In genomic region chr6:90466079-90466478, GRCm38 (mm10) we compare ENCODE assay signal across 10 mouse cellular contexts. TPM values are rescaled to one million over a fixed set of nuclear protein-coding genes. Genes with fewer than 3 reads are reported as not detected.
DNase-seq lines count a peak whose midpoint lies in the region; ATAC-seq and TF ChIP-seq lines count a peak whose summit lies in the region.
"Had no signal": no experiment of that assay in that cellular context is flagged by ENCODE, and none has a peak within 500 bp of the region (broad histone marks: within the 10 kb centered on the region; RNA-seq: fewer than 3 reads in every experiment).

No protein-coding gene starts in this region.

- peaks cover 47% of the 10 kb centered on the region for H3K4me1 ChIP-seq in brown adipose tissue, adult 24 weeks (ENCODE audit: control insufficient read depth, insufficient read depth, insufficient read length, low read length)

- H3ac ChIP-seq in myocyte (ENCODE audit: control insufficient read depth, insufficient read length), result no peak overlapping the region

- peak; percentile 28 for DNase-seq in left cerebral cortex, postnatal 4 days
- DNase-seq in left cerebral cortex, adult 11 months (ENCODE audit: low spot score), result no peak
- peak; percentile 38 for DNase-seq in liver
- DNase-seq in layer of hippocampus, postnatal 10 days (ENCODE audit: low spot score in 2 of 2), result no peak
- DNase-seq: cerebellum, adult 8-10 months; layer of hippocampus, adult 9-11 months had no signal

- peak overlapping the region; percentile 39 for H3K27ac ChIP-seq in brown adipose tissue, adult 24 weeks (replicated peaks; ENCODE audit: low read depth, low read length)
- H3K27ac ChIP-seq: midbrain, embryonic 12.5 days had no signal

- H3K36me3 ChIP-seq in myocyte (ENCODE audit: control insufficient read depth, insufficient read depth), result no peaks in the 10 kb centered on the region
- H3K36me3 ChIP-seq: midbrain, embryonic 12.5 days had no signal

- no peak for ATAC-seq in inflammation-experienced regulatory T-cells, adult 6 months

- peaks cover 36% of the 10 kb centered on the region for H3K27me3 ChIP-seq in myocyte (ENCODE audit: control insufficient read depth, insufficient read depth, insufficient read length)

- intact Hi-C loops in left cerebral cortex, postnatal 4 days (cut with DNase I), result no loop called here

- peak overlapping the region; percentile 60 for H3K4me2 ChIP-seq in myocyte (ENCODE audit: low read depth)
- H3K4me2 ChIP-seq: midbrain, embryonic 12.5 days had no signal

- TF ChIP-seq POLR2A in myocyte (IDR thresholded peaks at IDR 0.05; ENCODE audit: insufficient read length, low read depth), result peak; percentile 71

- no peaks in the 10 kb centered on the region for H3K79me2 ChIP-seq in myocyte (ENCODE audit: control insufficient read depth, insufficient read depth)

- no peak overlapping the region for H3K4me3 ChIP-seq in brown adipose tissue, adult 24 weeks (ENCODE audit: insufficient read depth, low read depth, low read length)
- H3K4me3 ChIP-seq in myocyte, result peak overlapping the region; percentile 18
- H3K4me3 ChIP-seq: midbrain, embryonic 12.5 days had no signal

TF ChIP-seq in myocyte, 11 proteins besides CTCF, POLR2A, EP300 and RAD21:
- TF ChIP-seq TCF3 (IDR thresholded peaks at IDR 0.05; ENCODE audit: insufficient read length, low read depth), result no peak
- no peak for TF ChIP-seq TCF12 (IDR thresholded peaks at IDR 0.05; ENCODE audit: insufficient read depth, poor library complexity, severe bottlenecking)
- peak; percentile 55 for TF ChIP-seq POLR2AphosphoS2 (IDR thresholded peaks at IDR 0.05; ENCODE audit: insufficient read length, low read depth)
- TF ChIP-seq CEBPB (IDR thresholded peaks at IDR 0.05; ENCODE audit: insufficient read depth, poor library complexity, severe bottlenecking), result peak; percentile 96
- TF ChIP-seq MAX (IDR thresholded peaks at IDR 0.05; ENCODE audit: low read depth), result no peak
- no peak for TF ChIP-seq REST (IDR thresholded peaks at IDR 0.05; ENCODE audit: insufficient read depth, insufficient read length)
- no peak for TF ChIP-seq USF1 (IDR thresholded peaks at IDR 0.05; ENCODE audit: low read depth)
- TF ChIP-seq MYOD1 (IDR thresholded peaks at IDR 0.05; ENCODE audit: control insufficient read depth in 1 of 3, insufficient read length in 2 of 3, low read depth in 2 of 3), result no peak
- TF ChIP-seq MYOG (IDR thresholded peaks at IDR 0.05; ENCODE audit: control insufficient read depth in 1 of 3, insufficient read depth in 1 of 3, insufficient read length in 2 of 3, low read depth in 2 of 3), result no peak
- no peak for TF ChIP-seq E2F4 (IDR thresholded peaks at IDR 0.05; ENCODE audit: insufficient read depth)
- no peak for TF ChIP-seq SRF (IDR thresholded peaks at IDR 0.05; ENCODE audit: control insufficient read depth, insufficient read length, low read depth)

RNA-seq across cellular contexts. Expression of gene Klf15, which starts 3.7 kb away (rescaled TPM):
- total RNA-seq in left cerebral cortex, postnatal 4 days (2021), result 10 to 100 TPM; 11.7 to 12.3 TPM
- 14.5 and 19.8 TPM in 2 replicates for polyA plus RNA-seq in brown adipose tissue, adult 24 weeks (2012; ENCODE audit: insufficient read depth, insufficient read length, missing spikeins)
- polyA plus RNA-seq in myocyte (2012; fragmentation: generic; extraction: Trizol), result 1.8 TPM
- not detected for polyA plus RNA-seq in inflammation-experienced regulatory T-cells, adult 6 months (2017; shearing (Covaris generic))
- total RNA-seq in layer of hippocampus, postnatal 10 days (2021), result 10 to 100 TPM; 18.5 to 23.7 TPM

RNA-seq across cellular contexts. Expression of gene Aldh1l1, which starts 20.1 kb away (rescaled TPM):
- total RNA-seq in left cerebral cortex, postnatal 4 days (2021), result 10 to 100 TPM; 56.1 to 57.5 TPM
- 46.2 and 52.8 TPM in 2 replicates for polyA plus RNA-seq in brown adipose tissue, adult 24 weeks (2012; ENCODE audit: insufficient read depth, insufficient read length, missing spikeins)
- 1.1 TPM for polyA plus RNA-seq in myocyte (2012; fragmentation: generic; extraction: Trizol)
- under 1 TPM in 2 of 3 experiments, not detected in 1; 0.34 to 0.77 TPM for polyA plus RNA-seq in inflammation-experienced regulatory T-cells, adult 6 months (2017; shearing (Covaris generic))
- total RNA-seq in layer of hippocampus, postnatal 10 days (2021), result 10 to 100 TPM; 43.9 to 52.3 TPM

RNA-seq across cellular contexts. Expression of gene Cfap100, which starts 37.5 kb away (rescaled TPM):
- 1 to 10 TPM; 6.7 to 8.5 TPM for total RNA-seq in left cerebral cortex, postnatal 4 days (2021)
- 1.6 TPM in 1 of 2 replicates, not detected in the other for polyA plus RNA-seq in brown adipose tissue, adult 24 weeks (2012; ENCODE audit: insufficient read depth, insufficient read length, missing spikeins)
- 0.02 TPM for polyA plus RNA-seq in myocyte (2012; fragmentation: generic; extraction: Trizol)
- under 1 TPM in 1 of 3 experiments, not detected in 2; 0.36 TPM for polyA plus RNA-seq in inflammation-experienced regulatory T-cells, adult 6 months (2017; shearing (Covaris generic))
- 1 to 10 TPM; 8.8 to 9.2 TPM for total RNA-seq in layer of hippocampus, postnatal 10 days (2021)

Comparison
In these comparisons a context has a peak if more than half of its experiments do, and no peak if none do; other contexts are left out.
1. DNase-seq: peak in left cerebral cortex, postnatal 4 days (single experiment) and liver (single experiment); none in left cerebral cortex, adult 11 months (single experiment) and layer of hippocampus, postnatal 10 days (0 of 2).
2. RNA of gene Aldh1l1, which starts 20.1 kb away (polyA plus RNA-seq): 46.2 to 52.8 TPM in brown adipose tissue, adult 24 weeks; 1.1 TPM in myocyte (single experiment) and 0.34 to 0.77 TPM in inflammation-experienced regulatory T-cells, adult 6 months; every median in the first group is over 10 times any median in the second.